In the genomic region with DNA sequence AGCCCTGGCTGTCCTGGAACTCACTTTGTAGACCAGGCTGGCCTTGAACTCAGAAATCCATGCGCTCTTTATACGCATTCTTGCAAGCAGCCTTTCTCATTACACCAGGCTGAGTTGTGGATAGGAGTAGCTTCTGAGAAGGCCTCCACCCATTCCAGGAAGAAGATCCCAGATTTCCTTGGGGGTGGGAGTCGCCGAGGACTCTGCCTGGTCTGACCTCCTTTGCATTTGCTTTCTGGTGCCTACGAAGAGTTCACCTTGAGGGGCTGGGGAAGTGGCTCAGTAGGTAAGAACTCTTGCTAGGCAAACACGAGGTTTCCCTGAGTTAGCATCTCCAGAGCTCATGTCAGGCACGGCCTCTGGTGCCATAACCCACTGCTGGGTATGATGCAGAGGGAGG, we compare ENCODE assay signal across 29 mouse cellular contexts. TPM values are rescaled to one million over a fixed set of nuclear protein-coding genes. Genes with fewer than 3 reads are reported as not detected.
DNase-seq lines count a peak whose midpoint lies in the region; ATAC-seq and TF ChIP-seq lines count a peak whose summit lies in the region.
"Had no signal": no experiment of that assay in that cellular context is flagged by ENCODE, and none has a peak within 500 bp of the region (broad histone marks: within the 10 kb centered on the region; RNA-seq: fewer than 3 reads in every experiment).

No protein-coding gene starts in this region.

- TF ChIP-seq CTCF in E14TG2a.4 (conservative IDR thresholded peaks at IDR 0.05; ENCODE audit: low read length) (no peak), MEL (IDR thresholded peaks at IDR 0.05 in 2 of 3, conservative IDR thresholded peaks at IDR 0.05 in 1 of 3; ENCODE audit: control insufficient read depth in 1 of 3, insufficient read depth in 1 of 3, low read depth in 2 of 3, low read length in 3 of 3, poor library complexity in 1 of 3, severe bottlenecking in 1 of 3) (no peak)
- TF ChIP-seq CTCF in liver, postnatal 0 days (IDR thresholded peaks at IDR 0.05; ENCODE audit: low read depth) = no peak

- TF ChIP-seq RAD21 in MEL (IDR thresholded peaks at IDR 0.05; ENCODE audit: low read depth, low read length) = no peak

- no peak for TF ChIP-seq EP300 in MEL (IDR thresholded peaks at IDR 0.05; ENCODE audit: low read depth in 1 of 2, low read length in 2 of 2)
- no peak for TF ChIP-seq EP300 in liver, postnatal 0 days (IDR thresholded peaks at IDR 0.05; ENCODE audit: low read depth)

- H3K27ac ChIP-seq in liver, embryonic 13.5 days = peak overlapping the region; percentile 55
- H3K27ac ChIP-seq in liver, embryonic 12.5 days = no peak overlapping the region
- H3K27ac ChIP-seq in MEL (ENCODE audit: control insufficient read depth, low read depth, low read length) = peak overlapping the region; percentile 82
- H3K27ac ChIP-seq in liver, postnatal 0 days (ENCODE audit: low read depth) = 0 out of 2 replicates have a peak overlapping the region, but pooled peaks have one; percentile 22
- H3K27ac ChIP-seq: embryonic facial prominence, embryonic 15.5 days; forebrain, embryonic 10.5 days; heart, embryonic 13.5 days; hindbrain, embryonic 15.5 days had no signal

- 0 out of 2 replicates have a peak overlapping the region, but pooled peaks have one; percentile 2 for H3K9ac ChIP-seq in liver, embryonic 13.5 days
- H3K9ac ChIP-seq in liver, embryonic 12.5 days = no peak overlapping the region
- H3K9ac ChIP-seq in MEL (ENCODE audit: control insufficient read depth, low read depth, low read length, poor library complexity, severe bottlenecking) = peak overlapping the region; percentile 1; the same call in 1 of the 2 replicates
- no peak overlapping the region for H3K9ac ChIP-seq in liver, postnatal 0 days (replicated peaks)
- H3K9ac ChIP-seq: embryonic facial prominence, embryonic 15.5 days; heart, embryonic 13.5 days; hindbrain, embryonic 15.5 days had no signal

- no peaks in the 10 kb centered on the region for H3K27me3 ChIP-seq in liver, embryonic 13.5 days
- H3K27me3 ChIP-seq in liver, embryonic 12.5 days (replicated peaks) = no peaks in the 10 kb centered on the region
- H3K27me3 ChIP-seq in E14TG2a.4 (ENCODE audit: insufficient read depth, low read length) = no peaks in the 10 kb centered on the region
- no peaks in the 10 kb centered on the region for H3K27me3 ChIP-seq in MEL (ENCODE audit: control insufficient read depth in 1 of 2, insufficient read depth in 2 of 2, low read length in 2 of 2)
- no peaks in the 10 kb centered on the region for H3K27me3 ChIP-seq in liver, postnatal 0 days (ENCODE audit: insufficient read depth, low read length)
- H3K27me3 ChIP-seq: embryonic facial prominence, embryonic 15.5 days; heart, embryonic 13.5 days; hindbrain, embryonic 15.5 days had no signal

- H3K4me1 ChIP-seq in liver, embryonic 13.5 days (replicated peaks) = peaks cover 69% of the 10 kb centered on the region
- H3K4me1 ChIP-seq in liver, embryonic 12.5 days = peaks cover 67% of the 10 kb centered on the region
- H3K4me1 ChIP-seq in E14TG2a.4 (replicated peaks; ENCODE audit: low read depth, low read length) = peaks cover 49% of the 10 kb centered on the region
- H3K4me1 ChIP-seq in MEL (ENCODE audit: control insufficient read depth in 1 of 2, insufficient read depth in 2 of 2, low read length in 2 of 2) = peaks cover 34 to 44% of the 10 kb centered on the region in 2 experiments
- peaks cover 23% of the 10 kb centered on the region for H3K4me1 ChIP-seq in liver, postnatal 0 days (ENCODE audit: insufficient read depth)
- H3K4me1 ChIP-seq: embryonic facial prominence, embryonic 15.5 days; hindbrain, embryonic 15.5 days had no signal

- no peaks in the 10 kb centered on the region for H3K9me3 ChIP-seq in liver, embryonic 13.5 days (replicated peaks)
- H3K9me3 ChIP-seq in liver, embryonic 12.5 days (replicated peaks) = no peaks in the 10 kb centered on the region
- H3K9me3 ChIP-seq in E14TG2a.4 (ENCODE audit: low read length) (peaks cover 6% of the 10 kb centered on the region), MEL (replicated peaks; ENCODE audit: insufficient read depth, low read length) (no peaks in the 10 kb centered on the region)
- 0 out of 2 replicates have a peak, but pooled peaks cover 3% of the 10 kb centered on the region for H3K9me3 ChIP-seq in liver, postnatal 0 days (ENCODE audit: low read length)
- H3K9me3 ChIP-seq: embryonic facial prominence, embryonic 15.5 days; heart, embryonic 13.5 days; hindbrain, embryonic 15.5 days had no signal

- ATAC-seq in liver, embryonic 13.5 days (ENCODE audit: low read depth) = no peak
- ATAC-seq in liver, embryonic 12.5 days = no peak
- no peak for ATAC-seq in liver, postnatal 0 days
- ATAC-seq: CD4-positive, CD25-positive, alpha-beta regulatory T cell, adult 4 months; forebrain, embryonic 14.5 days had no signal

- 47% methylated on average over 7 of the region's 7 CpGs for WGBS in liver, embryonic 13.5 days (ENCODE audit: insufficient replicate concordance)
- 59% methylated on average over 7 of the region's 7 CpGs for WGBS in liver, embryonic 12.5 days (ENCODE audit: insufficient replicate concordance)
- WGBS in liver, postnatal 0 days (ENCODE audit: insufficient replicate concordance) = 59% methylated on average over 7 of the region's 7 CpGs

- H3K79me2 ChIP-seq in MEL (ENCODE audit: control insufficient read depth, insufficient read depth, low read length, poor library complexity) = no peaks in the 10 kb centered on the region

- no peak overlapping the region for H3K4me3 ChIP-seq in liver, embryonic 13.5 days (replicated peaks)
- no peak overlapping the region for H3K4me3 ChIP-seq in liver, embryonic 12.5 days
- peak overlapping the region; percentile 24; the same call in 1 of the 2 replicates for H3K4me3 ChIP-seq in E14TG2a.4 (replicated peaks; ENCODE audit: low read length)
- no peak overlapping the region for H3K4me3 ChIP-seq in MEL (ENCODE audit: control insufficient read depth in 1 of 2, insufficient read depth in 1 of 2, low read depth in 2 of 2, low read length in 2 of 2)
- H3K4me3 ChIP-seq in liver, postnatal 0 days (ENCODE audit: low read depth, low read length) = no peak overlapping the region
- H3K4me3 ChIP-seq: embryonic facial prominence, embryonic 15.5 days; erythroblast, embryonic 14.5 days; forebrain, embryonic 10.5 days; heart, embryonic 13.5 days; hindbrain, embryonic 15.5 days had no signal

- TF ChIP-seq POLR2A in MEL (IDR thresholded peaks at IDR 0.05; ENCODE audit: control insufficient read depth in 1 of 2, insufficient read depth in 1 of 2, low read depth in 1 of 2, low read length in 2 of 2, poor library complexity in 1 of 2) = no peak

- no peaks in the 10 kb centered on the region for H3K36me3 ChIP-seq in liver, embryonic 13.5 days
- H3K36me3 ChIP-seq in liver, embryonic 12.5 days = no peaks in the 10 kb centered on the region
- H3K36me3 ChIP-seq in E14TG2a.4 (ENCODE audit: insufficient read depth, low read length) (no peaks in the 10 kb centered on the region), MEL (ENCODE audit: control insufficient read depth in 1 of 2, insufficient read depth in 2 of 2, low read length in 2 of 2) (peaks cover 0 to 47% of the 10 kb centered on the region in 2 experiments; a peak in 2 of 4 replicates)
- no peaks in the 10 kb centered on the region for H3K36me3 ChIP-seq in liver, postnatal 0 days (replicated peaks; ENCODE audit: insufficient read depth, low read length)
- H3K36me3 ChIP-seq: embryonic facial prominence, embryonic 15.5 days; forebrain, embryonic 10.5 days; heart, embryonic 13.5 days; hindbrain, embryonic 15.5 days had no signal

- no peak overlapping the region for H3K4me2 ChIP-seq in liver, embryonic 13.5 days
- H3K4me2 ChIP-seq in liver, embryonic 12.5 days = no peak overlapping the region
- H3K4me2 ChIP-seq in liver, postnatal 0 days (ENCODE audit: low read depth, low read length) = no peak overlapping the region
- H3K4me2 ChIP-seq: embryonic facial prominence, embryonic 15.5 days; heart, embryonic 13.5 days; hindbrain, embryonic 15.5 days had no signal

- DNase-seq in liver, embryonic 13.5 days = no peak
- peak; percentile 20 for DNase-seq in MEL (ENCODE audit: low read depth, low spot score)
- no peak for DNase-seq in liver, postnatal 0 days
- no peak for DNase-seq in cerebellum, postnatal 10 days
- no peak for DNase-seq in layer of hippocampus, postnatal 25 days (ENCODE audit: extremely low spot score in 1 of 2, low spot score in 1 of 2)
- DNase-seq: adrenal gland, adult 2 months; adrenal gland, postnatal 25 days; B cell, adult 2 months; cerebellum, adult 2 months; cerebellum, postnatal 14 days; embryo, embryonic 11 days; gastrocnemius, postnatal 36 days; heart, adult 11 months; heart, postnatal 36 days had no signal

TF ChIP-seq in MEL, 35 proteins besides CTCF, POLR2A, EP300 and RAD21 (continues in another document):
- TF ChIP-seq TBP (IDR thresholded peaks at IDR 0.05; ENCODE audit: low read depth, low read length) (no peak), ELF1 (IDR thresholded peaks at IDR 0.05; ENCODE audit: low read depth, low read length) (no peak), SMC3 (IDR thresholded peaks at IDR 0.05; ENCODE audit: low read depth, low read length) (no peak), NRF1 (IDR thresholded peaks at IDR 0.05; ENCODE audit: insufficient read depth, low read depth, low read length, poor library complexity, severe bottlenecking) (no peak), GABPA (IDR thresholded peaks at IDR 0.05; ENCODE audit: low read depth, low read length) (no peak), E2F4 (IDR thresholded peaks at IDR 0.05; ENCODE audit: borderline replicate concordance, low read depth, low read length) (no peak), JUND (IDR thresholded peaks at IDR 0.05; ENCODE audit: low read depth, low read length) (no peak), UBTF (IDR thresholded peaks at IDR 0.05; ENCODE audit: borderline replicate concordance, insufficient read depth, low read depth, low read length) (no peak)

RNA-seq across cellular contexts. Expression of gene Gm49496, which starts 3.4 kb away (rescaled TPM):
- polyA plus RNA-seq in liver, embryonic 13.5 days (2015; fragmentation: Nextera tagmentation; extraction: Ambion mirVana) = not detected in 2 replicates
- not detected in 2 replicates for polyA plus RNA-seq in liver, embryonic 12.5 days (2016; fragmentation: Nextera tagmentation; extraction: Ambion mirVana)
- total RNA-seq in MEL (2012; rRNA removed) = 0.13 TPM in 1 of 2 replicates, not detected in the other
- polyA plus RNA-seq in MEL (2012; ENCODE audit: insufficient read depth in 1 of 2, insufficient read length in 2 of 2, low read depth in 1 of 2, low replicate concordance in 2 of 2, missing spikeins in 1 of 2) = under 1 TPM in 1 of 2 experiments, not detected in 1; 0.26 TPM
- polyA plus RNA-seq in liver, postnatal 0 days (2015; fragmentation: Nextera tagmentation; extraction: Ambion mirVana) = 0.14 TPM in 1 of 2 replicates, not detected in the other
- not detected for total RNA-seq in layer of hippocampus, postnatal 25 days (2021)
- total RNA-seq: adrenal gland, adult 2 months; adrenal gland, postnatal 25 days; common myeloid progenitor, adult 5-6 weeks; G1E; gastrocnemius, adult 8-10 months; gastrocnemius, postnatal 36 days; heart, postnatal 36 days had no signal
- polyA plus RNA-seq: adrenal gland, adult 2 months; CD4-positive, CD25-positive, alpha-beta regulatory T cell, adult 4 months; cerebellum, adult 2 months; embryonic facial prominence, embryonic 11.5 days; embryonic facial prominence, embryonic 15.5 days; erythroblast, embryonic 14.5 days; forebrain, embryonic 10.5 days; forebrain, embryonic 14.5 days; G1E; heart, embryonic 13.5 days; heart, postnatal 0 days; hindbrain, embryonic 11.5 days; hindbrain, embryonic 15.5 days had no signal

RNA-seq across cellular contexts. Expression of gene Gm10198, which starts 39.4 kb away (rescaled TPM):
- not detected in 2 replicates for polyA plus RNA-seq in liver, embryonic 13.5 days (2015; fragmentation: Nextera tagmentation; extraction: Ambion mirVana)
- not detected in 2 replicates for polyA plus RNA-seq in liver, embryonic 12.5 days (2016; fragmentation: Nextera tagmentation; extraction: Ambion mirVana)
- not detected in 2 replicates for total RNA-seq in MEL (2012; rRNA removed)
- not detected for polyA plus RNA-seq in MEL (2012; ENCODE audit: insufficient read depth in 1 of 2, insufficient read length in 2 of 2, low read depth in 1 of 2, low replicate concordance in 2 of 2, missing spikeins in 1 of 2)
- polyA plus RNA-seq in liver, postnatal 0 days (2015; fragmentation: Nextera tagmentation; extraction: Ambion mirVana) = not detected in 2 replicates
- not detected for total RNA-seq in layer of hippocampus, postnatal 25 days (2021)
- total RNA-seq: adrenal gland, adult 2 months; adrenal gland, postnatal 25 days; common myeloid progenitor, adult 5-6 weeks; G1E; gastrocnemius, adult 8-10 months; gastrocnemius, postnatal 36 days; heart, postnatal 36 days had no signal
- polyA plus RNA-seq: adrenal gland, adult 2 months; CD4-positive, CD25-positive, alpha-beta regulatory T cell, adult 4 months; cerebellum, adult 2 months; embryonic facial prominence, embryonic 11.5 days; embryonic facial prominence, embryonic 15.5 days; erythroblast, embryonic 14.5 days; forebrain, embryonic 10.5 days; forebrain, embryonic 14.5 days; G1E; heart, embryonic 13.5 days; heart, postnatal 0 days; hindbrain, embryonic 11.5 days; hindbrain, embryonic 15.5 days had no signal

Comparison
In these comparisons a context has a peak if more than half of its experiments do, and no peak if none do; other contexts are left out.
1. H3K9ac ChIP-seq: peak in liver, embryonic 13.5 days (single experiment) and MEL (single experiment); none in liver, embryonic 12.5 days (single experiment) and liver, postnatal 0 days (single experiment).